Mouse (Mus musculus): ENCODE measurements around the gene Chrm1. TPM values are rescaled to one million over a fixed set of nuclear protein-coding genes. Genes with fewer than 3 reads are reported as not detected.

Chrm1 gene
- polyA plus RNA-seq, 1 experiment from 2014 or later, result 0.21 TPM

- peak; percentile 81 for ATAC-seq
These were observed 31.7 kb downstream of the Chrm1 start for GRCm38 (mm10) chr19:8695330-8695729.

GRCm38 (mm10) chr19:8699652-8700051, 36.1 kb downstream of the Chrm1 start:
- no peak for DNase-seq (ENCODE audit: low spot score)
- Histone ChIP-seq H3K4me3 (ENCODE audit: low read depth, low read length) (no peak overlapping the region), H3K9me3 (ENCODE audit: low read length) (no peaks in the 10 kb centered on the region), H3K4me2 (replicated peaks; ENCODE audit: low read depth, low read length) (no peak overlapping the region), H3K27me3 (replicated peaks; ENCODE audit: insufficient read depth, low read length) (no peaks in the 10 kb centered on the region), H3K36me3 (ENCODE audit: insufficient read depth, low read length) (no peaks in the 10 kb centered on the region), H3K4me1 (ENCODE audit: insufficient read depth, low read depth, low read length) (no peaks in the 10 kb centered on the region), H3K9ac (replicated peaks; ENCODE audit: low read depth) (no peak overlapping the region), H3K27ac (ENCODE audit: low read length) (no peak overlapping the region)
- 76% methylated on average over 9 of the region's 9 CpGs for WGBS
- TF ChIP-seq CTCF (IDR thresholded peaks at IDR 0.05) (peak; percentile 15; the same call in 1 of the 2 replicates), EP300 (IDR thresholded peaks at IDR 0.05) (no peak)
- no peak for ATAC-seq

More at GRCm38 (mm10) chr19:8695330-8695729, 31.7 kb downstream of the Chrm1 start:
- Histone ChIP-seq H3K9me3 (ENCODE audit: low read length) (no peaks in the 10 kb centered on the region), H3K4me2 (replicated peaks; ENCODE audit: low read depth, low read length) (no peak overlapping the region), H3K27ac (ENCODE audit: low read length) (no peak overlapping the region), H3K4me3 (ENCODE audit: low read depth, low read length) (no peak overlapping the region), H3K9ac (replicated peaks; ENCODE audit: low read depth) (no peak overlapping the region), H3K36me3 (ENCODE audit: insufficient read depth, low read length) (no peaks in the 10 kb centered on the region), H3K4me1 (ENCODE audit: insufficient read depth, low read depth, low read length) (no peaks in the 10 kb centered on the region), H3K27me3 (replicated peaks; ENCODE audit: insufficient read depth, low read length) (no peaks in the 10 kb centered on the region)
- TF ChIP-seq CTCF (IDR thresholded peaks at IDR 0.05), result peak; percentile 64
- no peak for TF ChIP-seq EP300 (IDR thresholded peaks at IDR 0.05)
- 35% methylated on average over 5 of the region's 6 CpGs for WGBS
- DNase-seq (ENCODE audit: low spot score), result peak; percentile 64

DNA sequence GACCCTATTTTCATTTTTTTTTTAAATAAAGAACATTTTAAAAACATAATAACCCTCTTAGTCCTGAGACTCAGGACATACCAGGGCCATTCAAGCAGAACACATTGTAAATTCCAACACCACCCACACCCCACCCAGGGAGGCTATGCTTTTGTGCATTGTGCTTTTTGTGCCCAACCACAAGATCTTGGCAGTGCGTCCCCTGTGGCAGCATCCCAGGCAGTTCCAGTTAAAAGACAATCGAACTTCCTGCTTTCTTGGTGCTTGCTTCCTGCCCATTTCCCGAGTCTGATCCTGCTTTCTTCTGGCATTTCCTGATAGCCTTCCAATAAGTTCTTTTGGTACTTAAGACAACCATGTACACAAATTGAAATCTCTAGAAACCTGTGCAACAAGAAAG, 38.9 kb downstream of the Chrm1 start:
- no peaks in the 10 kb centered on the region for H3K9me3 ChIP-seq (ENCODE audit: low read length)
- H3K4me1 ChIP-seq (ENCODE audit: insufficient read depth, low read depth, low read length), result no peaks in the 10 kb centered on the region
- H3K4me3 ChIP-seq (ENCODE audit: low read depth, low read length), result no peak overlapping the region
- H3K9ac ChIP-seq (replicated peaks; ENCODE audit: low read depth), result no peak overlapping the region
- H3K27me3 ChIP-seq (replicated peaks; ENCODE audit: insufficient read depth, low read length), result no peaks in the 10 kb centered on the region
- DNase-seq (ENCODE audit: low spot score) (peak; percentile 46), ATAC-seq (peak; percentile 79)
- 36% methylated on average over 3 of the region's 3 CpGs for WGBS
- H3K4me2 ChIP-seq (replicated peaks; ENCODE audit: low read depth, low read length), result no peak overlapping the region
- TF ChIP-seq CTCF (IDR thresholded peaks at IDR 0.05), result peak; percentile 49
- TF ChIP-seq EP300 (IDR thresholded peaks at IDR 0.05), result peak; percentile 89
- peaks cover under 1% of the 10 kb centered on the region for H3K36me3 ChIP-seq (ENCODE audit: insufficient read depth, low read length)
- 0 out of 2 replicates have a peak overlapping the region, but pooled peaks have one; percentile 54 for H3K27ac ChIP-seq (ENCODE audit: low read length)

- DNase-seq (ENCODE audit: low spot score), result no peak
- no peak for ATAC-seq
- no peak overlapping the region for H3K4me3 ChIP-seq (ENCODE audit: low read depth, low read length)
- no peak overlapping the region for H3K4me2 ChIP-seq (replicated peaks; ENCODE audit: low read depth, low read length)
- no peaks in the 10 kb centered on the region for H3K27me3 ChIP-seq (replicated peaks; ENCODE audit: insufficient read depth, low read length)
- WGBS, result 76% methylated on average over 3 of the region's 4 CpGs
- H3K4me1 ChIP-seq (ENCODE audit: insufficient read depth, low read depth, low read length), result no peaks in the 10 kb centered on the region
- H3K36me3 ChIP-seq (ENCODE audit: insufficient read depth, low read length), result peaks cover 12% of the 10 kb centered on the region
- TF ChIP-seq CTCF (IDR thresholded peaks at IDR 0.05), result no peak
- TF ChIP-seq EP300 (IDR thresholded peaks at IDR 0.05), result no peak
- H3K9ac ChIP-seq (replicated peaks; ENCODE audit: low read depth), result no peak overlapping the region
- no peak overlapping the region for H3K27ac ChIP-seq (ENCODE audit: low read length)
- no peaks in the 10 kb centered on the region for H3K9me3 ChIP-seq (ENCODE audit: low read length)
These were observed 40.0 kb downstream of the Chrm1 start for GRCm38 (mm10) chr19:8703571-8703970.

- ATAC-seq (no peak), DNase-seq (ENCODE audit: low spot score) (no peak)
- H3K27me3 ChIP-seq (replicated peaks; ENCODE audit: insufficient read depth, low read length), result no peaks in the 10 kb centered on the region
- WGBS, result 68% methylated on average over 6 of the region's 6 CpGs
- H3K9me3 ChIP-seq (ENCODE audit: low read length), result no peaks in the 10 kb centered on the region
- no peak overlapping the region for H3K4me3 ChIP-seq (ENCODE audit: low read depth, low read length)
- TF ChIP-seq CTCF (IDR thresholded peaks at IDR 0.05) (no peak), EP300 (IDR thresholded peaks at IDR 0.05) (no peak)
- no peak overlapping the region for H3K4me2 ChIP-seq (replicated peaks; ENCODE audit: low read depth, low read length)
- 0 out of 2 replicates have a peak, but pooled peaks cover 6% of the 10 kb centered on the region for H3K4me1 ChIP-seq (ENCODE audit: insufficient read depth, low read depth, low read length)
- H3K9ac ChIP-seq (replicated peaks; ENCODE audit: low read depth), result no peak overlapping the region
- H3K36me3 ChIP-seq (ENCODE audit: insufficient read depth, low read length), result peaks cover 26% of the 10 kb centered on the region
- H3K27ac ChIP-seq (ENCODE audit: low read length), result no peak overlapping the region
These were observed 41.6 kb downstream of the Chrm1 start for GRCm38 (mm10) chr19:8705026-8705708.

- DNase-seq (ENCODE audit: low spot score) (no peak), ATAC-seq (no peak)
- Histone ChIP-seq H3K27me3 (replicated peaks; ENCODE audit: insufficient read depth, low read length) (no peaks in the 10 kb centered on the region), H3K27ac (ENCODE audit: low read length) (no peak overlapping the region), H3K9me3 (ENCODE audit: low read length) (no peaks in the 10 kb centered on the region), H3K4me1 (ENCODE audit: insufficient read depth, low read depth, low read length) (peaks cover 14% of the 10 kb centered on the region; the same call in 1 of the 2 replicates), H3K9ac (replicated peaks; ENCODE audit: low read depth) (no peak overlapping the region), H3K36me3 (ENCODE audit: insufficient read depth, low read length) (peaks cover 27% of the 10 kb centered on the region), H3K4me3 (ENCODE audit: low read depth, low read length) (no peak overlapping the region), H3K4me2 (replicated peaks; ENCODE audit: low read depth, low read length) (no peak overlapping the region)
- WGBS, result 67% methylated on average over 7 of the region's 7 CpGs
- TF ChIP-seq EP300 (IDR thresholded peaks at IDR 0.05) (no peak), CTCF (IDR thresholded peaks at IDR 0.05) (no peak)
These were observed 42.6 kb downstream of the Chrm1 start for GRCm38 (mm10) chr19:8706132-8706667.

Data from lung, postnatal 0 days (tissue).